Mouse (Mus musculus) inflammation-experienced regulatory T-cells (primary cell): ENCODE data around the gene Taf1a. TPM values are rescaled to one million over a fixed set of nuclear protein-coding genes. Genes with fewer than 3 reads are reported as not detected.

Experiments
- polyA plus RNA-seq, 2 experiments: library from polyadenylated mRNA; unstranded; fragments of 100-300 nt; shearing (Covaris generic); gene quantifications; one replicate each; pipeline ENCODE4 v1.2.1; 2017

Gene Taf1a
- 10 to 100 TPM; 31.2 to 45.1 TPM for polyA plus RNA-seq

GRCm38 (mm10) chr1:183388426-183389406 lies at the start of gene Taf1a:
Gene Taf1a, plus strand, starts transcription at chr1:183388981.

GRCm38 (mm10) chr1:183369427-183370014 lies 19.3 kb upstream of the Taf1a start, which contains the start of gene Mia3:
Gene Mia3, minus strand, starts transcription at chr1:183369553.

GRCm38 (mm10) chr1:183417873-183418272 lies 29.1 kb downstream of the Taf1a start, which contains the start of gene Hhipl2:
Gene Hhipl2, plus strand, starts transcription at chr1:183418215.

Other genes with a start within 250 kb of the Taf1a start
- 10 to 100 TPM; 11.7 to 17.3 TPM for gene Disp1, start 167.5 kb upstream of the Taf1a start, polyA plus RNA-seq
- gene Aida, start 92.4 kb upstream of the Taf1a start, polyA plus RNA-seq: 10 to 100 TPM; 22.1 to 26.8 TPM
- gene Brox, start 91.7 kb upstream of the Taf1a start, polyA plus RNA-seq: 10 to 100 TPM; 51.2 to 61.4 TPM
- 100 to 1,000 TPM; 158 to 194 TPM for gene Mia3, start 19.4 kb upstream of the Taf1a start, polyA plus RNA-seq
- gene Hhipl2, start 29.2 kb downstream of the Taf1a start, polyA plus RNA-seq: under 1 TPM in 1 of 2 experiments, not detected in 1; 0.64 TPM